Mouse (Mus musculus): ENCODE data around the gene Pcolce.
"Not testable (repeated sequence)": the region's sequence is repeated elsewhere in the genome, so short reads cannot be mapped to it uniquely, and the experiment has no call there.

Gene Pcolce

DNA sequence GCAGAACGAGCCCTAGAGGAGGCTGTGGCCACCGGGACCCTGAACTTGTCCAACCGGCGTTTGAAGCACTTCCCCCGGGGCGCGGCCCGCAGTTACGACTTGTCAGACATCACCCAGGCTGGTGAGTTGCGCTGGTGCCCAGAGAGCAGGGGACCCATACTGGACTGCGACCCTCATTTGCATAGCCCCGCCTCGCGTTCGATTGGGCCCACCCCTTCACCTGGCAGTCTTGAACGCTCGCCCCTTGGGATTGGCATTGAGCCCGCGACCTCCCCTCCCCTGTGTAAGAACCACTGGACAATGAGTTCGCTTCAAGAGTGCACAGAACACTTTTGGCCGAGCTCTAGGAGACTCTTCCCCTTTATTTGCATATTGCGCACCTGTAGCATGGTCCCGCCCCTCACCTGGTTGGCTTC lies 15.7 kb upstream of the Pcolce start:
- DNase-seq (ENCODE audit: low read depth, low spot score), result peak; percentile 79

DNA sequence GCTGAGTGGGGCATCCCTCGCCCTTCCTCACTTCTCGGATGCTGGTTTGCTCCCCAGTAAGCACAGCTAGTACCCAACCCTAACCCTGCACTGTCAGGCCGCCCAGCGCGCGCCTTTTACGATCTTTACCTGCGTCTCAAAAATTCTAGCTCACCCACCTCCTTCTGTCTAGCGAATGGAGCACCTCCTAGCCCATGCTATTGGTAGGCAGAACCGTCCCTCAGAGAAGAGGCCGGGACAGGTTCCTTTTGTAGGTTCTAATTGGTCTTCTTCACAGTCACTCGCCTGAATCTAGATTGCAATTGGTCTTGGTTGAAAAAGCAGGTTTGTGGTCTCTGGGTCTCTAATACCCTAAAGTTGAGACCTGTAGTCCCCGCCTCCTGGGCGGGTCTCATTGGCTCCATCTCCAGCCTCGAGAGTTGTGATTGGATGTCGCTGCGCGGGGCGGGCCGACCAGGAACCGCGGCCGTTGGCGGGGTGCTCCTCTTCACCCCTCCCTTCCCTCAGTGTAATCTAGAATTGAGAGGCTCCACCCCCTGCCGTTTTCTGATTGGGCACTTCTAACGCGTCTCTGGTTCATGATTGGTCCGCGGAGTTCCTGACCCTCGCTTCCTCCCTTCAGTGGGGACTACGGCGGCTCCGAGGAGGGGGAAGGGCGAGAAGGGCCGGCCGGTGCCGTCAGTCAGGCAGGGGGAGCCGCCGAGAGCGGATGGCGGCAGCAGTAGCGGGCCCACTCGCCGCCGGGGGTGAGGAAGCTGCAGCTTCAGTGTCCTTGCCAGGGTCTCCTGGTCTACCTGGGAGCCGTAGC lies 15.1 kb upstream of the Pcolce start, which contains the start of the genes Fbxo24, Lrch4 and Gm20605:
Fbxo24 (minus strand) TSS at position 505 of the 808 bp plus-strand sequence.
Lrch4 (plus strand) TSS at position 624 of the 808 bp plus-strand sequence.
Gm20605 (plus strand) TSS at position 678 of the 808 bp plus-strand sequence.
- DNase-seq (ENCODE audit: low read depth, low spot score), result peak; percentile 100

DNA sequence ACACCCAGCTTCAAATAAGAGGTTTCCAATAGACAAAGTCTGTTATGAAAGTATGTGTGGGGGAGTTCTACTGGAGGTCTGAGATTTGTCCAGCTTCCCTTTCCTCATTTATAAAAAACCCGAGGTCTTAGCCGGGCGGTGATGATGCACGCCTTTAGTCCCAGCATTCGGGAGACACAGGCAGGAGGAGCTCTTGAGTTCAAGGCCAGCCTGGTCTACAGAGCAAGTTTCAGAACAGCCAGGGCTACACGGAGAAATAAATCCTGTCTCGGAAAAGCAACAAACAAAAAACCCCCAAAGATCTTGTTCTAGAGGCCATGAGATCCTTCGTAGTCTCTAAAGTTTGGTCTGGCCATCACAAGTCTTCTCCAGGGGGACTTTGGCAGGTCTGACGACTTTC lies 14.4 kb upstream of the Pcolce start:
- DNase-seq (ENCODE audit: low read depth, low spot score), result peak; percentile 49

DNA sequence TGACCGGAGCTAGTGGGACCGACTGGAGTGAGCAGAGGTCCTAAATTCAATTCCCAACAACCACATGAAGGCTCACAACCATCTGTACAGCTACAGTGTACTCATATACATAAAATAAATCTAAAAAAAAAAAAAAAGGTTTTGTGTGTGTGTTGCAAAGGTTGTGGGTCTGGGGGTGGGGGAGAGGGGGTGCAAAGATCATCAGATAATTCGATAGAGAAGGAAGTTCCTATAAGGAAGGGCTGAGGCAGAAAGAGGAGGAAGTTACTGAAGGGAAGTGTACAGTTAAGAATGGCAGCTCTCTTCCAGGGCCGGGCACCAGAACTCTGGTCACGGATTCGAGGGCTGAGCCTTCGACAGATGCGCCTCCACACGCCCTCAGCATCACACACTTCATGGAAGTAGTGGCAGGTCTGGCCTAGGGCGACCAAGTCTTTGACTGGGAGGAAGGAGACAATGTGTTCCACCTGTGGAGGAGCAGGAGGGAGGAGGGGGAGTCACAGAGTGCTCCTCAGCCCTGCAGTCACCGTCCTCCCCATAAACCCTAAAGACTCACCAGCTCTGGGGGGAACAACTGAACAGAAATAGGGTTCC lies 10.4 kb upstream of the Pcolce start:
- DNase-seq (ENCODE audit: low read depth, low spot score), result no peak

DNA sequence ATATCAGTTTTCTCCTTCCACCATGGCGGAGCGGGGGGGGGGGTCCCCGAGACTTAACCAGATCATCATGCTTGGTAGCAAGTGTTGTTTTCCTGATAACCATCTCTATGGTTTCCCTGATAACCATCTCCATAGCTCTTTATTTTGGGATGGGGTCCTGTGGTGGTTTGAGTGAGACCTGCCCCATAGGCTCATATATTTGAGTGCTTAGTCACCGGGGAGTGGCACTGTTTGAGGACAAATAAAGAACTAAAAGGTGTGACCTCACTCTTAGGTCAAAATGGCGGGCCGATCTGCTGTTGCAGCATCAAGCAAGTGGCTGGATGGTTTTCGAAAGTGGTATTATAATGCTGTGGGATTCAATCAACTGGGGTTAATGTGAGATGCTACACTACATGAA lies 1.8 kb upstream of the Pcolce start:
- no peak for DNase-seq (ENCODE audit: low read depth, low spot score)

DNA sequence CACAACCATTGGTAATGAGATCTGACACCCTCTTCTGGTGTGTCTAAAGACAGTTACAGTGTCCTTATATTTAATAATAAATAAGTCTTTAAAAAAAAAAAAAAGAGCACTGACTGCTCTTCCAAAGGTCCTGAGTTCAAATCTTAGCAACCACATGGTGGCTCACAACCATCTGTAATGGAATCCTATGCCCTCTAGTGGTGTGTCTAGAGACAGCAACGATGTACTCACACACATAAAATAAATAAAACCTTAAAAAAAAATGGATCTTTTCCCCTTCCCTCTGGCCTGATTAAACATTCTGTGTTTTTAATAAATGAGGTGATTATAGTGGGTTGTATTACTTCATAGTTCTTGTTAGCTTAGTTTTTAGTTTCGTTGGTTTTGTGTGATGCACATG lies 1.3 kb upstream of the Pcolce start:
- DNase-seq (ENCODE audit: low read depth, low spot score), result not testable (repeated sequence)

DNA sequence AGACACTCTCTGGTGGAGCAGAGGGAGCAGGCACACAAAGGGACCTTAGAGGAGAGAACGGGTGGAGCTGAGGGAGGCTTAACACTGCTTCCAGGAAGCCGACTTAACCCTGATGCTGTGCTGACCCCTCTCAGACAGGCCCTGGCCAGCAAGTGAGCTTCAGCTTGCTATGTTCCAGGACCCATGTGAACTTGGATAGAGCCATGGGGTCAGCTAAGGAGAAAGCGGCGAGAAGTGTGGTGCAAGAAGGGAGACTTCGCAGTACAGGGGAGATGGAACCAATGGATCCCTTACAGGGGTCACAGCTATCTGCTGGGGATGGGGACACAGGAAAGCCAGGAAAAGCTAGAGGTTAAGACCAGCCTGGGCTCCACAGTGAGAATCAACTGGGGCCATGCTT lies 508 bp downstream of the Pcolce start:
- DNase-seq (ENCODE audit: low read depth, low spot score), result no peak

DNA sequence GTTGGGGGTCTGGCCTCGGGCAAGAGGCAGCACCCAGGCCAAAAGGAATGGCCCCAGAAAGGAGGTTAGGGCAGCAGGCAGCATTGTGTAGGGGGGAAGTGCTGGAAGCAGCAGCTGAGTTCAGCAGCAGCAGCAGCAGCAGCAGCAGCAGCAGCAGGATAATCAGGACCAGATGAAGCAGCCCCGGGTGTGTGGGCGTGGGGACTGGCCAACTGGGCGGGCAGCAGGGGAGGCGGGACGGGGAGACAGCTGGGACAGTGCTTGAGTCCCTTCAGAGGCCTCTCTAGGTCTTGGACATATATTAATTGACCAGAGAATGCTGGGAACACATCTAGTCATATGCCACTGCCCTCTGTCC lies 2.4 kb downstream of the Pcolce start:
- no peak for DNase-seq (ENCODE audit: low read depth, low spot score)

DNA sequence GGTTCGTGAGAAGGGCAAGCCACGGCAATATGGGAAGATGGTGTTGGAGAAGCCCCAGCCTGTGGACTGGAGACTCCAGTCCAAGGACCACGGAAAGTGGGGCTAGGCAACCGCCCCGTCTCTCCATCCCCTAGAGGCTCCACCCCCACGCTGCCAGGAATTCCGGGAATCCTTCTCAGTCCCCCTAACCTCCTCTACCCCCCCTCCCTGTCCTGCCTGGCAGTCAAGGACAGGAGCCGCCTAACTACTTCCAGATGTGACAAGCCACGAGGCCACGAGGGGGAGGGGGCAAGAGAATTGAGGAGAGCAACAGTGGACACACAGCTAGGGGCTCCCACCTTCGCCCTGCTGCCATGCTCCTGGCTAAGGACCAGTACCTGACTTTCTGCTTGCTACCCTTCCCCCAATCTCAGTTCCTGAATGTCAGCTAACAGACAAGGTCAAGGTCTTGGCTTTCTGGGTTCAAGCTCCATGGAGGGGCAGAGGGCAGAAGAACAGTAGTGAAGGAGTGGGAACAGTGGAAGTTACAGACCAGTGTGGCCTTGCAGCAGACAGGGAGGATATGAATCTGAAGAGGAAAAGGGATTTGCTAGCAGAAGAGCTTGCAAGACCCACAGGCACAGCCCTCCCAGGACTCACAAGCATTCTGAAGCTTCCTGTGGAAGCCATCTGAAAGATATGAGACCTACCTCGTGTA lies 2.9 kb downstream of the Pcolce start:
- DNase-seq (ENCODE audit: low read depth, low spot score), result peak; percentile 89

DNA sequence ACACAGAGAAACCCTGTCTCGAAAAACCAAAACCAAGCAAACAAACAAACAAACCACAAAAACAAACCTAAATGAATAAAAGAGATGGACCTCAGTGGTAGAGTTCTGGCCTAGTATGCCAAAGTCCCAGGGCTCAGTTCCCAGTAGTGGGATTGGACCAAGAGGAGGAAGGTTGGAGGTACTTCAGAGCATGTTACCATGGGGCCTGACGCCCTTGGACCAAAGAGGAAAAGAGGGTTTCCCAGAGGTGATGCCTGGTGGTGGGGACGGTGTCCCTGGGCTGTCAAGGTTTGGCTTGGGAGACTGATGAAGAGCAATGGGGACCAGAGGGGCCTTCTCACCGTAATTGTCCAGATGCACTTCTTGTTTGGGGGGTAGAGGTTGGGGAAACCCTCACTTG lies 3.5 kb downstream of the Pcolce start:
- DNase-seq (ENCODE audit: low read depth, low spot score), result no peak

DNA sequence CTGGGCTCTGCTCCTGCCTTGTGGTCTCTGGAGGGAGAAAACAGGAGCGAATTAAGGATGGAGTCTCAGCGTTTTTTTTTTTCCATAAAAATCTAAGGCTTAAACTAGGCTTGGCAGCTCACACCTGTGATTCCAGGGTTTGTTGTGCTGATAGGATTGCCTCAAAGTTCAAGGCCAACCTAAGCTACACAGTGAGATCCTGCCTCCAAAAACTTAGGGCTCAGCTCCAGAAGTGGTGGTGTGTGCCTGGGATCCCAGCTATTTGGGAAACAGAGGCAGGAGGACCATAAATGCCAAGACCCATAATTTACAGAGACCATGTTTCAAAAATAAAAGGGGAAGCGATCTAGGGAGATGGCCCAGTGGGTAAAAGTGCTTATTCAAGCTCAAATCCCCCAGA lies 4.3 kb downstream of the Pcolce start:
- DNase-seq (ENCODE audit: low read depth, low spot score), result no peak

DNA sequence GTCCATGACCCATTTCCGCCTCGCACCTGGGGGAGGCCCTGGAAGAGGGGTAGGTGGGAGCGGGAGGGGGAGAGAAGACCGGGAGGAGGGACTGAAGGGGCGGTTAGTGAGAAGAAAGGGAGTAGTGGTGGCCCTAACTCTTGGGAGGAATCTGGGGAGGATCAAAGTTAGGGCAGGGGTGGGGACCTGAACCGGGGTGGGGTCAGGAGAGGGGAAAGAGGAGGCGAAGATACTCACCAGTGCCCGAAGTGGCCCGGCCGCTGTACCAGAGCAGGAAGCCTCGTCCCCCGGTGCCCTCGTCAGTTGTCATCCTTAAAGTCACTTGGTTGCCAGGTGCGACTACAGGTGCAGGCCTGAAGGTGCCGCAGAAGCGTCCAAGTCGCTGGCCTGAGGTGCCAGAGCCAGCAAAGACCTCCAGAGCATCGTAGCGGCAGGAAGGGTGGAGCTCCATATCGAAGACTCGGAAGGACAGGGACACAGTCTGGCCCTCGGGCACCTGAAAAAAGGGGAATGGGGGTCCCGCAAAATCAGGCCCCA lies 4.9 kb downstream of the Pcolce start:
- peak; percentile 53 for DNase-seq (ENCODE audit: low read depth, low spot score)

DNA sequence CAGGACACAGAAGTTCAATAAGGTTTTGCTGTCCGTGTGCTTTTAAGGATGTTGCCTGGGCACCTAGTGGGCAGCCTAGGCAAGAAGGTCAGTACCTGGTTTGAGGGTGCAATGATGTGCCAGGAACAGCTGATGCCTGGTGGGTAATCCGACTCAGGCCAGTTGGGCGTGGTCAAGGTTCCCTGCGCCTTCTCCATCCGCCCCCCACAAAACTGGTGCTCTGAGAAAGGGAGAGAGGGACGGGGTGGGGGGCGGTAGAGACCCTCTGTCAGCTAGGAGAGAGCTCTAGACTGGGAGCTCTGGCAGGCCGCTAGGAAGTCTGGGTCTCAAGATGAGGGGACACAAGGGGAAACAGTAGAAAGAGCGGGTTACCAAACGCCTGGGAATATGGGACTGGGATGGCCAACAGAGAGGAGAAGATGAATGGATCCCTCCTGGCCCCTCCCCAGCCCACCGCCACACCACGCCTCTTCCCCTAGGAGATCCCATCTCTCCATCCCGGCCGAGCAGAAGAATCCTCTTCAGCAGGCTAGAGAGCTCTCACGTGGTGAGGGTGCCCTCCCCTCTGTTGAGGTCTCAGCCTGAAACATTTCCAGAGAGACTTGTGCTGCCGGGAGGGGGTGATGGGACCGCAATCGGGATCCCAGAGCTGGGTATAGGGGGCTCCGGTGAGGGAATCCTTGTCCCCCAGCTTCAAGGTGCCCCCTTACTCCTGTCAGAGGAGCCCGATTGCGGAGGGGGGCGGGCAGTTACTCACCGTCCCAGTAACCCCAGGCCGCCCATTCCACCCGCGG lies 5.5 kb downstream of the Pcolce start:
- DNase-seq (ENCODE audit: low read depth, low spot score), result peak; percentile 86

DNA sequence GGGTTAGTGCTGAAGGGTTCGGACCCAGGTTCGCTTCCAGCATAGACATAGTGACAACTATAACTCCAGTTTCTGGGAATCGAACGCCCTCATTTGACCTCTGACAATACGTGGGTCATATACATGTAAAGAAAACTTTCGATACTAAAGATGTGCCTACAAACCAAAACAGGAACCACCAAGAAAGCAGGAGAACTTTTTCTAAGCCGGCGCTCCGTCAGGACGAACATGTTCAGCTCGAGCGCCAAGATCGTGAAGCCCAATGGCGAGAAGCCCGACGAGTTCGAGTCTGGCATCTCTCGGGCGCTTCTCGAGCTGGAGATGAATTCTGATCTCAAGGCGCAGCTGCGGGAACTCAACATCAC lies 12.2 kb downstream of the Pcolce start:
- DNase-seq (ENCODE audit: low read depth, low spot score), result peak; percentile 74

DNA sequence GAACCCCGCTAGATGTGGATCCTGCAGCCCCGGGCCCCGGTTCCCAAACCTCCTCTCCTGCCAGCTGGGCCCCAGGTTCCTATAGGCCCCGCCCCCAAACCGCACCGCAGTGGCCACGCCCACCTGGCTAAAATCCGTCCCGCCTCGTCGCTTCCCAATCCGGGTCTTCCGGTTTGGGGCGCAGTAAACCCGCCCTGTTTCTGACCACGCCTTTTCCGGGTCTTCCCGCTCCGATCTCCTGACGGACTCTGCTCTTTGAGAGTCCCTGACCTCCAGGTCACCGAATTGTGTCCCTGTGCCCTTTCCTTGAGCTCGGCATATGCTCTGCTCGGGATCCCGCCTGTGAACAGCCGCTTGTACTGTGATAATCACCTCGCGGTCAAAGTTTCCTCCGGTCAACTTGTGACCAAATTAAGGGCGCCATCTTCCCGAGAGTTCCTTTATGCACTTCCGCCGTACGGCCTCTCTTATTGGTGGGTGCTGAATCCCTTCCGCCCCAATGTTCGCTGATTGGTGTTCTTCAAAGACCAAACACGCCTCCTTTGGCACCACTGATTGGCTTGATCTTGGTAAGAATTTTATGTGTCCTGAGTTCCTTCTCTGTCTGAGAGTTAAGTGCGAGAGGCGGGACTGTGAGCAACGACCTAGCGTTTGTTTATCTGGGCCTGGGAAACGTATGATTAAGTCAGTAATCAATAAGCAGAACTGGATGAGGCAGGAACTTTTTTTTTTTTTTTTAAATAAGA lies 12.8 kb downstream of the Pcolce start, which contains the start of gene Mospd3:
Mospd3 (minus strand) TSS at position 440 of the 746 bp plus-strand sequence.
- peak; percentile 99 for DNase-seq (ENCODE audit: low read depth, low spot score)

DNA sequence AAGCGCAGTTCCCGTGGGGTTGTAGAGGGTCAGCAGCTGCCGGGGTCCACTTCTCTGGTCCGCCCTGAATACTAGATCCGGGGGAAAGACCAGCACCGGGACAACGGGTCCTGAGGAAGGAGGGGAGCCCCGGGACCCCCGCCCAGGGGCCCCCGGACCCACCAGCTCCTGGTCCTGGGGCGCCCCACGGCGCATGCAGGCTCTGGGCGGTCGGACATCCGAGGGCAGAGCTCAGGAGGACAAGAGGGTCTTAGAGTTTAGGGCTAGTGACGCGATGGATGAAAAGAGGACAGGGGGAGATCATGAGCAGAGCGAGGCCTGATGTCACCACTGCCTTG lies 13.3 kb downstream of the Pcolce start:
- no peak for DNase-seq (ENCODE audit: low read depth, low spot score)

DNA sequence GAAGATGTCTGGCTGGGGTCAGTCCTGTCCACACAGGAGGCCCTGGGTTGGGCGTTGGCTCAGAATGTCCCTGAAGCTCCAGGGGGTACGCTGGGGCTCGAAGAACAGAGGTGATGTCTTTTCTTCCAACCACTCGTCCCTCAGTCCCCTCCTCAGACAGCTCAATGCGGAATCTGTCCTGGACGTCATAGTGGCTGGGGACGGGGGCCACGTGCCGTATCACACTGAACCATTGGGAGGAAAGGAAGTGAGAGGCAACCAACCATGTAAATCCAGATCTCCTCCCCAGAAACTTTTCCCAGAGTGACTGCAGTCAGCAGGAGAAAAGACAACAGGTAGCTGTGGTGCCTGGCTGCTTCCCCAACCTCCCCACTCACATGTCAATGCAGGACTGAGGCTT lies 14.0 kb downstream of the Pcolce start:
- no peak for DNase-seq (ENCODE audit: low read depth, low spot score)

DNA sequence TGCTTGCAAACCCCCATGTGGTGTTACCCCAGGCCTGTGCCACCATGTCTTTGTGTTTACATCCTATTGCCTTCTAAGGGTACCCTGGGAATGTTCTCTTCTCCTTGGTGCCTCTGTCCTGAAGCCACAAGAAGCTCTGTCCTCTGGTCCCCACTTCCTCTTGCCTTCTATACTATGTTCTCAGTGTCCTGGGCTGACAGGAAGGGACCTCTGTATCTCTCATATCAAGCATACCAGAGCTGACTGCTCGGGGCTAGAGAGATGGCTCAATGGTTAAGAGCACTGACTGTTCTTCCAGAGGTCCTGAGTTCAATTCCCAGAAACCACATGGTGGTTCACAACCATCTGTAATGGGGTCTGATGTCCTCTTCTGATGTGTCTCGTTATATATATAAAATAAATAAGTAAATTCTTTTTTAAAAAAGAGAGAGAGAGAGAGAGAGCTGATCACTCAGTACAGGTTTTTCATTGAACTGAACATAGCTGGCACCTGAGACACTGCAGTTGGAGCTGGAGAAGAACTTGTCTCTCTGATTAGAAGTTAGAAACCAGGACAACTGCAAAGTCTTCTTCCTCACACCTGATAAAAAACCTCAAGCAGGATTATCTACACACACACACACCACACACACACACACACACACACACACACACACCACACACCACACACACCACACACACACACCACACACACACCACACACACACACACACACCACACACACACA lies 15.3 kb downstream of the Pcolce start:
- no peak for DNase-seq (ENCODE audit: low read depth, low spot score)

DNA sequence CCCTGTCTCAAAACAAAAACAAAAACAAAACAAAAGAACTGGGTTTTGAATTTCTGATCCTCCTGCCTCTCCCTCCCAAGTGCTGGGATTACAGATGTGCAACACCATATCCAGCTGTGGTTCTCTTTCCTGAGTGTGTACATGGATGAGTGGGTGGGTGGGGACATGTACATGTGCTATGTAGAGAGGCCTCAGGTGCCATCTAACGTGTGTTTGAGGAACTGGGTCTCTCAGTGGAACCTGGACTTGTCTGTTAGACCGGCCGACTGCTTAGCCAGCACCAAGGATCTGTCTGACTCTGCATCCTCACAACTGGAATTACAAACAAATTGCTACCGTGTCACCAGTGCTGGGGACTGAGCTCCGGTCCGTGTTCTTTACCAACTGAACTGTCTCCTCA lies 16.0 kb downstream of the Pcolce start:
- peak; percentile 51 for DNase-seq (ENCODE audit: low read depth, low spot score)

DNA sequence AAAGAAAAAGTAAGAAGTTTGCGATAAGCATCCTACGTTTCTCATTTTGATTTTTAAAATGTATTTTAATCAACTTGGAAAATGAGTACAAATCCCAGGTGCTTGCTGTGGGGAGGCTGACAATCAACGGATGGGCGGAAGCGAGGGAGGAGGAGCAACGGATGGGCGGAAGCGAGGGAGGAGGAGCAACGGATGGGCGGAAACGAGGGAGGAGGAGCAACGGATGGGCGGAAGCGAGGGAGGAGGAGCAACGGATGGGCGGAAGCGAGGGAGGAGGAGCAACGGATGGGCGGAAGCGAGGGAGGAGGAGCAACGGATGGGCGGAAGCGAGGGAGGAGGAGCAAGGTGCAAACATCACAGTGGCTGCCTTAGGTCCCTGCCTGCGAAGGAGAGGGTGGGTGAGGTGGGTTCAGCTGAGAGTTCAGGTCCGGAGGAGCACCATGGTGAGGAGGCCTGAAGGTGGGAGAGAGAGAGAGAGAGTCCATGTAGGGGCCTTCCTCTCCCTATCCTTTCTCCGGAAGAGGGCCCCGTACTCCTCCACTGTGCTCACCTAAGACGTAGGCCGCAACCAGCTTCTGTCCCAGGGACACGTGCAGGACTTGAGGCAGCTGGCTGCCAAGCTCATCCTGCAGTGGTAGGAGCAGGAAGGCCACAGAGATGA lies 16.9 kb downstream of the Pcolce start:
- peak; percentile 67 for DNase-seq (ENCODE audit: low read depth, low spot score)
